Mouse (Mus musculus): ENCODE measurements at regions not wholly inside any gene's neighbourhood (a gene's known extent, or its start where the extent isn't known, plus 50 kb on each side); places are given as distances from the start of the nearest gene placed in this dataset.

DNA sequence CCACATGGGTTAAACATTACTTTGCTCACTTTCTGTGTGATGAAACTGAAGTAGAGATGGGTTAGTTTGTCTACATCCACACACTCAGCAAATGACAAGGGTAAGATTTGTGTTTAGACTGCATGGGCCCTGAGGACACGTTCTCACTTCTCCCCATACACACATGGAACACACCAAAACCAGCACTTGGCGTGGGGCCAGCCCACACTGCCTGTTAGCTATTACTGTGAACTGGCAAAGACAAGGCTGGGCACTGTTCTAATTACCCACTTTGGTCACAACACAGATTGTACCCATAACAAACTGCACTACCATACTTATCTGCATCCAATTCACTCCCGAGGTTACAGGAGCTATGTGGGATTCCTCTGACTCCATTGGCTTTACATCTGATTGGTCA is 430.4 kb downstream of the Etnk1 start:
- H3K27me3 ChIP-seq (ENCODE audit: control insufficient read depth, insufficient read depth, low read length) = no peaks in the 10 kb centered on the region
- 90% methylated on average over 3 of the region's 3 CpGs for WGBS
- H3K9ac ChIP-seq = no peak overlapping the region
- no peak for ATAC-seq (ENCODE audit: low FRiP score)
- DNase-seq (ENCODE audit: low spot score) = no peak
- no peaks in the 10 kb centered on the region for H3K9me3 ChIP-seq (ENCODE audit: control insufficient read depth, low read length)
- H3K36me3 ChIP-seq (replicated peaks; ENCODE audit: control insufficient read depth, insufficient read depth) = no peaks in the 10 kb centered on the region
- no peak overlapping the region for H3K27ac ChIP-seq
- H3K4me2 ChIP-seq (replicated peaks) = no peak overlapping the region
- H3K4me1 ChIP-seq (replicated peaks; ENCODE audit: control insufficient read depth, insufficient read depth, low read length) = no peaks in the 10 kb centered on the region
- H3K4me3 ChIP-seq (replicated peaks; ENCODE audit: low read length) = no peak overlapping the region

DNA sequence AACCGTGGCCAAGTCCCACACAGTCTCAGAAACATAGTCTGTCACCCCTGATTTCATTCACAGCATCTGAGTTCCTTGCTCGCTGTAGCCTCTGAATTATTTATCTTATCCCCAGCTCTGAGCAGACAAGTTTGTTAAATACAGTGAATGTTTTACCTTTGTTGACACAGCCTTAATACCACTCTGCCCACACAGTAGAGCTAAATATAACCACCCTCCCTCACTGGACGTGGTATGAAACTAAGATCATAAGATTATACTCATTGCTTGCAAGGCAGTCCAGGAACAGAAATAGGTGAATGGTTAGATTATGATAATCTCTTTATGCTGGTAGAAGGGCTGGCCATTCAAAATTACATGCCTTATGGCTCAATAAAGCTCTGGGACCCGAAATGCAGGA is 431.9 kb downstream of the Etnk1 start:
- no peaks in the 10 kb centered on the region for H3K27me3 ChIP-seq (ENCODE audit: control insufficient read depth, insufficient read depth, low read length)
- H3K9ac ChIP-seq = no peak overlapping the region
- no peaks in the 10 kb centered on the region for H3K36me3 ChIP-seq (replicated peaks; ENCODE audit: control insufficient read depth, insufficient read depth)
- ATAC-seq (ENCODE audit: low FRiP score) (no peak), DNase-seq (ENCODE audit: low spot score) (no peak)
- H3K4me3 ChIP-seq (replicated peaks; ENCODE audit: low read length) = no peak overlapping the region
- no peak overlapping the region for H3K4me2 ChIP-seq (replicated peaks)
- WGBS = 72% methylated on average over 4 of the region's 4 CpGs
- H3K4me1 ChIP-seq (replicated peaks; ENCODE audit: control insufficient read depth, insufficient read depth, low read length) = no peaks in the 10 kb centered on the region
- no peak overlapping the region for H3K27ac ChIP-seq
- H3K9me3 ChIP-seq (ENCODE audit: control insufficient read depth, low read length) = no peaks in the 10 kb centered on the region

DNA sequence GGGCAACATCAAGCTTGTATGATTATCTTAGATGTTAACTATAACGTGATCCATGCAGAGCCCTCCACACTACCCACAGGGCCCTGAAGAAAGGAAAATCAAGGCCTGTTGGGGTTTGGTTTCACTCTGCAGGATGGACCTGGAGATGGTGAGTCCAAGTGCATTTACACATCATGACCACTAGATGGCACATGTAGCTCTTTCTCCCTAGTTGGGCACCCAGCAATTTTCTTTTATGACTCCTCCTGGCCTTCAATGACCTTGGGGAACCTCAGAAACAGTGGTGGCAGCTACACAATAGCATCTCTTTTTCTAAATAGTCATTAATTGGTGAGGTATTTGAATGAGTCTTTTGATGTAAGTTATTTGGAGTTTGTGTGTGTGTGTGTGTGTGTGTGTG is 442.1 kb downstream of the Etnk1 start:
- Histone ChIP-seq H3K9ac (no peak overlapping the region), H3K36me3 (replicated peaks; ENCODE audit: control insufficient read depth, insufficient read depth) (no peaks in the 10 kb centered on the region), H3K9me3 (ENCODE audit: control insufficient read depth, low read length) (no peaks in the 10 kb centered on the region), H3K27ac (no peak overlapping the region), H3K4me3 (replicated peaks; ENCODE audit: low read length) (no peak overlapping the region), H3K27me3 (ENCODE audit: control insufficient read depth, insufficient read depth, low read length) (no peaks in the 10 kb centered on the region), H3K4me2 (replicated peaks) (no peak overlapping the region), H3K4me1 (replicated peaks; ENCODE audit: control insufficient read depth, insufficient read depth, low read length) (no peaks in the 10 kb centered on the region)
- ATAC-seq (ENCODE audit: low FRiP score) (no peak), DNase-seq (ENCODE audit: low spot score) (no peak)
- 88% methylated on average over 1 of the region's 1 CpGs for WGBS

DNA sequence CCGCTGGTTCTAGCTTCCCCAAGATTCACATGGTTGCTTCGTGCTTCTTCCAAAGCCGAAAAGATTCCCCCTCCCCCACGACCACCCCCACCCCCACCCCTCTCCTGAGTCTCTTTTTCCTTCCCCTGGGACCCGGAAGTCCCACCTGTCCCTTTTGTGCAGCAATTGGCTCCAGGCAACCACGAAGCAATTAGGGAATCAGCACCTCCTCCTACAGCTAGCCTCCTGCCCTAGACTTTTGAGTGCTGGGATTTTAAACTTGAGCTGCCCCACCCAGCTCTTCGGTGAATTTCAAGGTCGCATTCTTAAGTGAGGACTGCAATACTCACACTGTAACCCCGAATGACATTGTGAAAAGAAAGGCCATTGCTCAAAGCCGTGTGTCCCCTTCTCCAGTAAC is 445.9 kb downstream of the Etnk1 start:
- no peaks in the 10 kb centered on the region for H3K4me1 ChIP-seq (replicated peaks; ENCODE audit: control insufficient read depth, insufficient read depth, low read length)
- H3K27ac ChIP-seq = no peak overlapping the region
- ATAC-seq (ENCODE audit: low FRiP score) = no peak
- H3K9me3 ChIP-seq (ENCODE audit: control insufficient read depth, low read length) = no peaks in the 10 kb centered on the region
- no peaks in the 10 kb centered on the region for H3K36me3 ChIP-seq (replicated peaks; ENCODE audit: control insufficient read depth, insufficient read depth)
- DNase-seq (ENCODE audit: low spot score) = no peak
- H3K4me2 ChIP-seq (replicated peaks) = no peak overlapping the region
- H3K9ac ChIP-seq = no peak overlapping the region
- H3K4me3 ChIP-seq (replicated peaks; ENCODE audit: low read length) = no peak overlapping the region
- WGBS = 82% methylated on average over 10 of the region's 10 CpGs
- no peaks in the 10 kb centered on the region for H3K27me3 ChIP-seq (ENCODE audit: control insufficient read depth, insufficient read depth, low read length)

DNA sequence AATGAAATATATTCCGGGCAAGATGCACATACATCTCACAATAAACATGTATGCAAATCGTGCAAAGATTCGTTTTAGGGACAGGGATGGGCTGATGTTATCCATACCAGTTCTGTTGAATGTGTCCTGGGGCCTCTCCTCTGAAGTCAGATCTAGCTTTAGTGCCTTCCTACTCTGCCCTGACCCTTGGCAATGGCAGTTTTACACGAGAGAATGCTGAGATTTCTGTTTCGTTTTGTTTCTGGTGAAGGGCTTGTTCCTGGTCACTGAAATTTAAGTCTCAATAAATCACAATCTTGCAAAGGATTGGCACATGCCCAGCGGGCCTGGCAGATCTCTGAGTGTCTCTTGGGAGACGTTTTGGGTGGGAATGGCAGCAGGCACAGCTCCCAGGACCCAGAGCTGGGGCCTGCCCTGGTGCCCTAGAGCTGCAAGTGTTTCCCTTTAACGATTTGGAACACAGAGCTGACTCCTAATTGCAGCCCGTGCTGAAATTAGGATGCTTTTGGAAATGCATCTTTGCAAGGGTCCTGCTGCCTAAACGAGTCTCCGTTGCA is 447.5 kb downstream of the Etnk1 start:
- DNase-seq (ENCODE audit: low spot score) (no peak), ATAC-seq (ENCODE audit: low FRiP score) (no peak)
- Histone ChIP-seq H3K36me3 (replicated peaks; ENCODE audit: control insufficient read depth, insufficient read depth) (no peaks in the 10 kb centered on the region), H3K9ac (no peak overlapping the region), H3K4me3 (replicated peaks; ENCODE audit: low read length) (no peak overlapping the region), H3K27me3 (ENCODE audit: control insufficient read depth, insufficient read depth, low read length) (no peaks in the 10 kb centered on the region), H3K4me1 (replicated peaks; ENCODE audit: control insufficient read depth, insufficient read depth, low read length) (no peaks in the 10 kb centered on the region), H3K9me3 (ENCODE audit: control insufficient read depth, low read length) (no peaks in the 10 kb centered on the region), H3K27ac (no peak overlapping the region), H3K4me2 (replicated peaks) (no peak overlapping the region)
- WGBS = 67% methylated on average over 11 of the region's 11 CpGs

DNA sequence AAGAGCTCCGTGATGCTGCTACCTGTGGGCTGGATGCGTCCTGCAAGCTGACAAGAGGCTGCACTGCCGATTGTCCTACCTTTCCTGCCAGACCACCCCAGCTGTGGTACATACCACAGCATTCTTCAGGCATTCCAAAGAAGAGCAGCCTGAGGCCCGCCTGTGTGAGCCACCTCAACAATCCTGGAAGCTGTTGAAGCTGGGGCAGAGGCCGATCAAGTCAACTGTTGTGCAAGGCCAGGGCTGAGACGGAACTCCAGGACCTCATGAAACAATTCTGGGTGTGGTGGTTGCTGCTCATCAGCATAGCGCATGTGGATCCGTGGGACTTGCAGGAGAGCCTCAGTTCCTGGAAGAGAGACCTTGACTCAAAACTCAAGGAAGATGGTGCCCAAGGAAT is 448.3 kb downstream of the Etnk1 start:
- Histone ChIP-seq H3K36me3 (replicated peaks; ENCODE audit: control insufficient read depth, insufficient read depth) (no peaks in the 10 kb centered on the region), H3K4me1 (replicated peaks; ENCODE audit: control insufficient read depth, insufficient read depth, low read length) (no peaks in the 10 kb centered on the region), H3K9ac (no peak overlapping the region), H3K4me2 (replicated peaks) (no peak overlapping the region), H3K4me3 (replicated peaks; ENCODE audit: low read length) (no peak overlapping the region), H3K9me3 (ENCODE audit: control insufficient read depth, low read length) (no peaks in the 10 kb centered on the region), H3K27ac (no peak overlapping the region), H3K27me3 (ENCODE audit: control insufficient read depth, insufficient read depth, low read length) (no peaks in the 10 kb centered on the region)
- ATAC-seq (ENCODE audit: low FRiP score) (no peak), DNase-seq (ENCODE audit: low spot score) (no peak)
- 91% methylated on average over 8 of the region's 8 CpGs for WGBS

DNA sequence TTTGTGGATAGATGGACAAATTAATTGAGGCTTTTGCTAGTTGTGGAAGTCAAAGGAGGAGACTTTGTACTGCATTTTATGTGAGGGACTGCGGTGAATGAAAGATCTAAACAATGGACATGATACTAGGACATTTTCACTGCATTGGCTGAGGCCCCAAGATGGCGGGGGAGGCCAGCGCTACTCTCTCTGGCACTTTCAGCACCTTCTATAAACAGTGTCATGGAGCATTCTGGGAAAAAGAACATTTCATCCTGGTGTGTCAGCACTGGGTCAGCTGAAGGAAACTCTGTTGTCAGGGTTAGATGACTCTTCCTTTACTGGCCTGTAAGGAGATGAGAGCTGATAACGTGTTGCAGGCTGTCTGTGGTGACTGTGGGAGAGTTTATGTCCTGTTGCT is 449.4 kb downstream of the Etnk1 start:
- 90% methylated on average over 4 of the region's 4 CpGs for WGBS
- no peak overlapping the region for H3K4me3 ChIP-seq (replicated peaks; ENCODE audit: low read length)

DNA sequence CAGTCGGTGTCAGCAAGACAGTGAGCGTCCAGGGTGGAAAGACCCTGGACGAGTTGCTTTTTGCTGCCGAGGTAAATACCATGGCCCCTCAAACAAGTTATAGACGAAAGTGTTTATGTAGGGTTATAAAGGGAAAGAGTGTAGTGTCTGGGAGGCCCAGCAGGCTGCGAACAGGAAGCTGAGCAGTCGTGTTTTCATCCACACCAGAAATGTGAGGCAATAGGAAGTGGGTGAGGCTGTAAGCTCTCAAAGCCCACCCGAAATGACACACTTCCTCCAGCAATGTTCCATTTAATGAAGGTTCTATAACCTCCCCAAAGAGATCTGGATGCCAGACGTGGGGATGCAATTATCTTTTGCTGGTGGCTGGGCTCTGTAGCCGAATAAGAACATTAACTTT is 451.5 kb downstream of the Etnk1 start:
- 77% methylated on average over 10 of the region's 10 CpGs for whole genome bisulfite sequencing
- Histone ChIP-seq H3K27ac (no peak overlapping the region), H3K4me3 (replicated peaks; ENCODE audit: low read length) (no peak overlapping the region), H3K36me3 (replicated peaks; ENCODE audit: control insufficient read depth, insufficient read depth) (no peaks in the 10 kb centered on the region), H3K4me1 (replicated peaks; ENCODE audit: control insufficient read depth, insufficient read depth, low read length) (no peaks in the 10 kb centered on the region), H3K4me2 (replicated peaks) (no peak overlapping the region), H3K27me3 (ENCODE audit: control insufficient read depth, insufficient read depth, low read length) (no peaks in the 10 kb centered on the region), H3K9ac (no peak overlapping the region), H3K9me3 (ENCODE audit: control insufficient read depth, low read length) (no peaks in the 10 kb centered on the region)
- DNase-seq (ENCODE audit: low spot score) (no peak), ATAC-seq (ENCODE audit: low FRiP score) (no peak)

More for the DNA sequence above, 449.4 kb downstream of the Etnk1 start:
- no peak overlapping the region for H3K9ac ChIP-seq
- ATAC-seq (ENCODE audit: low FRiP score) (no peak), DNase-seq (ENCODE audit: low spot score) (no peak)
- H3K27ac ChIP-seq = no peak overlapping the region
- no peaks in the 10 kb centered on the region for H3K4me1 ChIP-seq (replicated peaks; ENCODE audit: control insufficient read depth, insufficient read depth, low read length)
- no peak overlapping the region for H3K4me2 ChIP-seq (replicated peaks)
- H3K9me3 ChIP-seq (ENCODE audit: control insufficient read depth, low read length) = no peaks in the 10 kb centered on the region
- no peaks in the 10 kb centered on the region for H3K27me3 ChIP-seq (ENCODE audit: control insufficient read depth, insufficient read depth, low read length)
- no peaks in the 10 kb centered on the region for H3K36me3 ChIP-seq (replicated peaks; ENCODE audit: control insufficient read depth, insufficient read depth)

DNA sequence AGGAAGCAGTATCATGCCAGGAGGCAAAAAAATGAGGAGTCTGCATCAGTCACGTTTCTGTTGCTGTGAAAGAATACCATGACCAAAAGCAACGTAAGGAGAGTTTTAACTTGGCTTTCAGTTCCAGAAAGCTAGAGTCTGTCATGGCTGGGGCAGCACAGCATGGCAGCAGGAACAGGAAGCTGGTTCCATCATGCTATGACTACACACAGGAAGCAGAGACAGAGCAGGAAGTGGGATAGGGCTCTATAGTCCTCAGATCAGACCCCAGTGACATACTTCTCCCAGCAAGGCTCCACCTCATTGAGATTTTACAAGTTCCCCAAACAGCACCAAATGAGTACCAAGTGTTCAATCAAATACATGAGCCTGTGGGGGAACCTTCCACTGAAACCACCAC is 453.6 kb downstream of the Etnk1 start:
- no peak overlapping the region for H3K9ac ChIP-seq
- H3K4me1 ChIP-seq (replicated peaks; ENCODE audit: control insufficient read depth, insufficient read depth, low read length) = no peaks in the 10 kb centered on the region
- H3K9me3 ChIP-seq (ENCODE audit: control insufficient read depth, low read length) = no peaks in the 10 kb centered on the region
- no peaks in the 10 kb centered on the region for H3K36me3 ChIP-seq (replicated peaks; ENCODE audit: control insufficient read depth, insufficient read depth)
- WGBS = 82% methylated on average over 2 of the region's 2 CpGs
- H3K4me2 ChIP-seq (replicated peaks) = no peak overlapping the region
- no peaks in the 10 kb centered on the region for H3K27me3 ChIP-seq (ENCODE audit: control insufficient read depth, insufficient read depth, low read length)
- DNase-seq (ENCODE audit: low spot score) (no peak), ATAC-seq (ENCODE audit: low FRiP score) (no peak)
- H3K4me3 ChIP-seq (replicated peaks; ENCODE audit: low read length) = no peak overlapping the region
- no peak overlapping the region for H3K27ac ChIP-seq

DNA sequence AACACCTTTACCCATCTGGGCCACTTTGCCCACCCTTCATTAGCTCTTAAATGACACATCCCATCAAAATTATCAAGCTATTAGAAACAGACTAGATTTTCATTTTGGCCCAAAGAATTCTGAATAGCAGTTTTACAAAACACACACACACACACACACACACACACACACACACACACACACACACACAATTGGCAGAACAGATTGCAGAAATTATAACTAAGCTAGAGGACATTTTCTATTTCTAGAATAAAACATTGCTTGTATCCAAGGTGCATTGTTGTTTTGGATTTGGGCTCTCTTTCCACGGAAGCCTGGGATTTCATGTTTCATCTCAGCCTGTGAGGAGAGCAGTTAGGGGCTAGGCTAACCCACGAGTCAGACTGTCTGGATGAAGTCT is 455.1 kb downstream of the Etnk1 start:
- ATAC-seq (ENCODE audit: low FRiP score) = no peak
- DNase-seq (ENCODE audit: low spot score) = no peak
- Histone ChIP-seq H3K4me2 (replicated peaks) (no peak overlapping the region), H3K4me1 (replicated peaks; ENCODE audit: control insufficient read depth, insufficient read depth, low read length) (no peaks in the 10 kb centered on the region), H3K9ac (no peak overlapping the region), H3K9me3 (ENCODE audit: control insufficient read depth, low read length) (no peaks in the 10 kb centered on the region), H3K27ac (no peak overlapping the region), H3K27me3 (ENCODE audit: control insufficient read depth, insufficient read depth, low read length) (no peaks in the 10 kb centered on the region), H3K4me3 (replicated peaks; ENCODE audit: low read length) (no peak overlapping the region), H3K36me3 (replicated peaks; ENCODE audit: control insufficient read depth, insufficient read depth) (no peaks in the 10 kb centered on the region)
- WGBS = 83% methylated on average over 2 of the region's 2 CpGs
